Mouse (Mus musculus) spleen, adult 2 months (tissue): ENCODE measurements around the gene Tnrc6b. TPM values are rescaled to one million over a fixed set of nuclear protein-coding genes. Genes with fewer than 3 reads are reported as not detected.
"Not testable (repeated sequence)": the region's sequence is repeated elsewhere in the genome, so short reads cannot be mapped to it uniquely, and the experiment has no call there.

Experiments
- DNase-seq, 2 experiments: peaks; one replicate each; pipeline versions ENCODE4 v3.0.0 to v3.0.0-alpha.2; 2012 to 2021; ENCODE audit warnings: low spot score in 2 of 2, low read depth in 1 of 2
- H3K27ac ChIP-seq: fragments of 200-500 bp; 2 replicates; pipeline ENCODE4 v1.5.1; 2012; ENCODE audit warnings: low read length, inconsistent platforms; ENCODE audit not compliant: insufficient read depth
- H3K27me3 ChIP-seq: fragments of 200-500 bp; 2 replicates; pipeline ENCODE4 v1.6.1; 2012; ENCODE audit warnings: mild to moderate bottlenecking, moderate library complexity, low read length, inconsistent platforms; ENCODE audit not compliant: control insufficient read depth, insufficient read depth
- H3K36me3 ChIP-seq: fragments of 200-500 bp; 2 replicates; pipeline ENCODE4 v1.6.1; 2012; ENCODE audit warnings: mild to moderate bottlenecking, low read length, inconsistent platforms; ENCODE audit not compliant: control insufficient read depth, insufficient read depth
- H3K4me1 ChIP-seq: fragments of 200-500 bp; 2 replicates; pipeline ENCODE4 v1.6.1; 2011; ENCODE audit warnings: inconsistent platforms; ENCODE audit not compliant: control insufficient read depth, insufficient read depth, insufficient read length
- H3K4me3 ChIP-seq: fragments of 200-500 bp; 2 replicates; pipeline ENCODE4 v1.5.1; 2011; ENCODE audit warnings: mild to moderate bottlenecking, inconsistent platforms; ENCODE audit not compliant: insufficient read depth, insufficient read length; ENCODE audit errors: extremely low read depth
- CTCF ChIP-seq: fragments of 200-500 bp; IDR thresholded peaks from 2 replicates; pipeline ENCODE4 v1.5.1; 2011; ENCODE audit warnings: mild to moderate bottlenecking, inconsistent platforms; ENCODE audit not compliant: insufficient read depth, insufficient read length, insufficient replicate concordance; ENCODE audit errors: extremely low read depth
- POLR2A ChIP-seq: fragments of 200-500 bp; IDR thresholded peaks from 2 replicates; pipeline ENCODE4 v1.6.1; 2011; ENCODE audit warnings: low read depth, low read length, inconsistent platforms
- WGBS: fragments of 180-500 bp; shearing (Covaris S2); methylation state at CpG from one replicate; pipeline ENCODE4 v1.1.7; 2018; 5-methylcytosine and 5-hydroxymethylcytosine counted together
- polyA plus RNA-seq: library from polyadenylated mRNA; depleted of rRNA; stranded (reverse); fragments of >200 nt; gene quantifications from 2 replicates; pipeline ENCODE4 v1.2.3, GENCODE M21; 2012

The Tnrc6b gene
- polyA plus RNA-seq, 1 experiment = 22.3 TPM

DNA sequence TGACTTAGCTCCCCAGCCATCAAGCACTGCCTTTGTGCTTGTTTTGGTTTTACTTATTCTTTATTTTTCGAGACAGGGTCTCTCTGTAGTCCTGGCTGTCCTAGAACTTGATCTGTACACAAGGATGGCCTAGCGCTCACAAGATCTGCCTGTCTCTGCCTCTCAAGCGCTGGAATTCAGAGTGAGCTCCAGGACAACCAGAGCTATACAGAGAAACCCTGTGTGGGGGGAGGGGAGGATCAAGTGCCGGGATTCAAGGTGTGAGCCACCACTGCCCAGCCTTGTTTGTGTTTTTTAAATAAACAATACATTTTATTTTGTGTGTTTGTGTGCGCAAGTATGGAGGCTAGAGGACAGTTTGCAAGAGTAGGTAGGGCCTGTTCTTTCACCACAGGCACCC is 141.0 kb downstream of the Tnrc6b start:
- H3K36me3 ChIP-seq = peaks cover 2% of the 10 kb centered on the region; the same call in 1 of the 2 replicates

DNA sequence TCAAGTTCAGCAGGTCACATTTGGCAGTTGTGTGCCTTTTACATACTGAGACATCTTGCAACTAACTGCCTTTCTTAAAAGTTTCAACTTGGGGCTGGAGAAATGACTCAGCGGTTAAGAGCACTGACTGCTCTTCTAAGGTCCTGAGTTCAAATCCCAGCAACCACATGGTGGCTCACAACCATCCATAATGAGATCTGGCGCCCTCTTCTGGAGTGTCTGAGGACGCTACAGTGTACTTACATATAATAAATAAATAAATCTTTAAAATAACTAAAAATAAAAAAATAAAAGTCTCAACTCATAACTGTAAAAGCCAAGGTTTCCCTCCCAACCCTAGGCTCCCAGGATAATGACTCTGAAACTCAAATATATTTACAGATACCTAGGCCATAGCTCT is 141.4 kb downstream of the Tnrc6b start:
- 89% methylated on average over 3 of the region's 3 CpGs for WGBS
- H3K27ac ChIP-seq, H3K27me3 ChIP-seq, DNase-seq, H3K4me1 ChIP-seq, H3K36me3 ChIP-seq, H3K4me3 ChIP-seq: not testable (repeated sequence)

More for the DNA sequence above, 141.0 kb downstream of the Tnrc6b start:
- H3K27ac ChIP-seq = no peak overlapping the region
- 98% methylated on average over 5 of the region's 5 CpGs for WGBS
- H3K27me3 ChIP-seq = no peaks in the 10 kb centered on the region
- H3K4me1 ChIP-seq = no peaks in the 10 kb centered on the region
- TF ChIP-seq POLR2A (no peak), CTCF (no peak)
- DNase-seq = no peak
- H3K4me3 ChIP-seq = no peak overlapping the region

DNA sequence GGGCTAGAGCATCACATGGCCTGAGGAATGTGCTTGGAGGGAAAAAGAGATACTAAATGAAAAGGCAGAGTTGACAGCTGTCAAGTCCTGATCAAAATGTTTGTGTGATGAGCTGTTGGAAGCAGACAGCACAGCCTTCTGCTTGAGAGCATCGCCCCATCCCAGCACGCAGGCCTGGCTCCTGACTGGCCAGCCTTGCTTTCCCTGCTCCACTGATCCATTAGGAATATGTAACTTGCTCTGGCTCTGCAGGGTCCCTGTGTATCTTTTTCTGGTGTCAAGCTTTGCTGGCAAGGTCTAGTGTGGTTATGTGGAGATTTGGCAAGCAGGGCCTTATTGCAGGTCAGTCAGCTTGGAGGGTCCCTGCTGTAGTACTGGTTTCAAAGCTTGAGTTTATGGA is 148.3 kb downstream of the Tnrc6b start:
- 95% methylated on average over 2 of the region's 2 CpGs for WGBS
- no peak for DNase-seq
- TF ChIP-seq CTCF (no peak), POLR2A (no peak)
- Histone ChIP-seq H3K27me3 (no peaks in the 10 kb centered on the region), H3K36me3 (peaks cover 10% of the 10 kb centered on the region), H3K4me3 (no peak overlapping the region), H3K27ac (no peak overlapping the region), H3K4me1 (no peaks in the 10 kb centered on the region)

DNA sequence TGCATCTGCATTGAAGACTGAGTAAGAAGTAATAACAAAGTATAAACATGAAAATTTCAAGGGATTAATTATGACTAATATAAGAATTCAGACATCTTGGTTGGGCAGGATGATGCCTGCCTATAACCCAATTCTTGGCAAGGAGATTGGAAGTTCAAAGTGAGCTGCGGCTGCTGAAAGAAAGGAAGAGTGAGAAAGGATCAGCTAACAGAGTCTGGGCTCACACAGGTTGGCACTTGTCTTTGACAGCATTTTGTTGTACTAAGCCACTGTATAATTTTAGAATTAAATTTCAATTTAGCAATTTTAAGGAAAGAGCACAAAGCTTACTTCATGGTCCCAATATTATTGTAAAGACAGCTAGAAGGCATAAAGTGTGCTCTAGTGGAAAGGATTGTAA is 150.2 kb downstream of the Tnrc6b start:
- Histone ChIP-seq H3K27ac (no peak overlapping the region), H3K4me1 (no peaks in the 10 kb centered on the region), H3K4me3 (no peak overlapping the region), H3K27me3 (no peaks in the 10 kb centered on the region), H3K36me3 (peaks cover 12% of the 10 kb centered on the region)
- no peak for DNase-seq
- WGBS = 95% methylated on average over 1 of the region's 1 CpGs
- TF ChIP-seq POLR2A (no peak), CTCF (no peak)

DNA sequence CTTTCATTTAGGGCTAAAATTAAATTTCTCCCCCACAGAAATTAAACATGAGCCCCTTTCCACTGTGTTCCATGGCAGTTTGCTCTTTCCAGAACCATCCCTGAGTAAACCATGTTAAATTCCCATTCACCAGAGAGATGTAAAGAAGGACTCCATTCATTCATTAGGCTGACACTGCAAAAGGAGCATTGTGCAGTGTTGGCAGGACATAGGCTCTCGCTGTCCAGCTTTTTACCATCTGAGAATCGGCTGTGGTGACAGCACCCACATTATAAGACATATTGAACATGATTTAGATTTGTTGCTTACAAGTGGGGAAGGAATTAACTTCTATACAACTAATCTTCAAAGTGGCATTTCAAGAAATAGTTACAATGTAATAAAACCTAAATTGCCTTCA is 150.9 kb downstream of the Tnrc6b start:
- WGBS = 90% methylated on average over 2 of the region's 2 CpGs
- Histone ChIP-seq H3K36me3 (peaks cover 12% of the 10 kb centered on the region), H3K4me1 (no peaks in the 10 kb centered on the region), H3K27me3 (no peaks in the 10 kb centered on the region), H3K4me3 (no peak overlapping the region), H3K27ac (no peak overlapping the region)
- no peak for DNase-seq
- TF ChIP-seq POLR2A (no peak), CTCF (no peak)

DNA sequence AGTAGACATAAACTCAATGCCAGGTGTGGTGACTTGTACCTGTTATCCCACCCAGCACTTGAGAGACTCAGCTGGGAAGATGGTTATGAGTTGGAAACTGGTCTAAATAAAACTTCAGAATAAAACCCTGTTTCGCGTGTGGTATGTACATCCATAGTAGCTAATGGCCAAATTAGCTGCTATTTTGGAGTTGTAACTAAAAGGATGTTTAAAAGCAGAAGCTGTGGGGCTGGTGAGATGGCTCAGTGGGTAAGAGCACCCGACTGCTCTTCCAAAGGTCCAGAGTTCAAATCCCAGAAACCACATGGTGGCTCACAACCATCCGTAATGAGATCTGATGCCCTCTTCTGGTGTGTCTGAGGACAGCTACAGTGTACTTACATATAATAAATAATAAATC is 157.5 kb downstream of the Tnrc6b start:
- not testable (repeated sequence) for H3K36me3 ChIP-seq, H3K4me3 ChIP-seq, H3K27me3 ChIP-seq, H3K4me1 ChIP-seq, H3K27ac ChIP-seq, DNase-seq
- WGBS = 90% methylated on average over 4 of the region's 4 CpGs

DNA sequence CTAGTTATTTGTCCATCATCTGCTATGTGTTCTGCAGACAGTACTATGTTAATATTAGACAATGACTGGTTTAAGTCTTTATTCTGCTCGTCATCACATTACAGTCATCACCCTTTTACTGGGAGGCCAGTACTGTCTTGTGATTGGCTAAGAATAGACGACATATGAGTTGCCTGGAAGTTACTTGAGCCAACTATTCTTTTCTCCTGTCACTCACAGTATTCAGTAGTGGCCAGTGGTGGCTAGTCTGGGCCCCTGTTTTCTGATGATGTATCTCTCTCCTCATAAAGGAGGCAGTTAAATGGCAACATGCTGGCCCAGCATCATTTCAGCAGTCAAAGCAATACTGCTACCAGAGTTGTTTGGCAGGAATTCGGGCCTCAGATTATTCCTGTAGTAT is 163.6 kb downstream of the Tnrc6b start:
- TF ChIP-seq POLR2A (no peak), CTCF (no peak)
- WGBS = 90% methylated on average over 3 of the region's 3 CpGs
- no peak overlapping the region for H3K4me3 ChIP-seq
- H3K27me3 ChIP-seq = no peaks in the 10 kb centered on the region
- DNase-seq = no peak
- no peaks in the 10 kb centered on the region for H3K4me1 ChIP-seq
- no peak overlapping the region for H3K27ac ChIP-seq
- H3K36me3 ChIP-seq = peaks cover 25% of the 10 kb centered on the region

DNA sequence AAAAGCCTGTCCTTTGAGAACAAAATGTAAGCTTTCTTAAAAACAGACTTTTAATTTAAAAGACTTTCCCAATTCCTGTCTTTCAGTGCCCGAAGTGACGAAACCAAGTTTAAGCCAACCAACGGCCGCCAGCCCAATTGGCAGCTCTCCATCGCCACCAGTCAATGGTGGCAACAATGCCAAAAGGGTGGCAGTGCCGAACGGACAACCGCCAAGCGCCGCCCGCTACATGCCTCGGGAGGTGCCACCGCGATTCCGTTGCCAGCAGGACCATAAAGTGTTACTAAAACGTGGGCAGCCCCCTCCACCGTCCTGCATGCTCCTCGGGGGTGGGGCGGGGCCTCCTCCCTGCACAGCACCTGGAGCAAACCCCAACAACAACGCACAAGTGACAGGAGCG is 165.1 kb downstream of the Tnrc6b start:
- H3K4me3 ChIP-seq = no peak overlapping the region
- no peak overlapping the region for H3K27ac ChIP-seq
- no peaks in the 10 kb centered on the region for H3K27me3 ChIP-seq
- H3K36me3 ChIP-seq = peaks cover 39% of the 10 kb centered on the region
- DNase-seq = peak in 1 of 2 experiments; percentile 4
- 94% methylated on average over 21 of the region's 21 CpGs for WGBS
- no peaks in the 10 kb centered on the region for H3K4me1 ChIP-seq
- TF ChIP-seq CTCF (no peak), POLR2A (no peak)
